Mouse (Mus musculus) right cerebral cortex, adult 18-20 months (tissue): ENCODE data around the gene Foxp1.
A peak's percentile ranks its signal among the peaks of the same experiment; 100 is the strongest.

Experiments
- DNase-seq: peaks from one replicate; pipeline ENCODE4 v3.0.0; 2022; ENCODE audit warnings: mixed read lengths

Gene Foxp1

GRCm38 (mm10) chr6:99201271-99201705 is 321.2 kb downstream of the Foxp1 start:
- DNase-seq: peak; percentile 10

- no peak for DNase-seq
Measured at GRCm38 (mm10) chr6:99200656-99201055, 321.9 kb downstream of the Foxp1 start.

DNA sequence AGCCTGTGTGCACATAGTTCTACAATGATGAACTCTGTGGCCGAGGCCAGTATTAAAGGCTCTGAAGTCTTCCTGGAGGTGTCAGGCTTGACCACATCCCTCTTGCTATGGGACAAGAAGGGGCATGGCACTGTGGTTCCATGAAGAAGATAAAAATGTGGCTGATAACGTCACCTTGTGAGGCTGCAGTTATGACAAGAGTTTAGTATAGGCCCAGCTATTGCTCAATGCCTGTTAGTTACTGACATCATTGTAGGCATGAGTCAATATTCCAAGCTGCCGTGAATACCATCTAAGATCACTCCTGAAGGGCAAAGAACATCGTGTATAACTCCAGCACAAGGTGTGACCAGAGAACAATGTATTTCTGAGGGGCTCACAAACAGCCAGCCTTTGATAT is 323.2 kb downstream of the Foxp1 start:
- no peak for DNase-seq

GRCm38 (mm10) chr6:99193697-99194096 is 328.8 kb downstream of the Foxp1 start:
- no peak for DNase-seq

DNA sequence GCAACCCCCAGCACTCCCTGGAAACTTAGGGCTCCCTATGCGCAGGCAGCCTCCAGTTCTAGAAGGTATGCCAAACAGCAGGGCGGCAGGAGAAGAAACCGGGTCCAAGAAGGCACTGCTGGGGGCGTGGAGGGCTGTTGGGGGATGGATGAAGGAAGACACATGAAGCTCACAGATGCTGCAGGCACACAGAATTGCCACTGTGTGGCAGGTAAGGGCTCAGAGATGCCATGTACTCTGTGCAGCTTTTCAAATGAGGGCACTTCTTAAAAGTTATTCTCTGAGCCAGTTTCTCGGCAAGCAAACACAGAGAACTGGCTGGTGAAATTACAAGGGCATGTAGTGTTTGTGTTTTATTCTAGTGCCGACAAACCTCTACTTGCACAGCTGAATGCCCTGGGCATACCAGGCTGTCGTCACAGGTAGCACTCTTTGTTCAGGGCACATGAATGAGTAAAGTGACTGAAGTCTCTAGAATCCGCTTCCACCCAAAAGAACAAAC is 330.8 kb downstream of the Foxp1 start:
- peak; percentile 14 for DNase-seq

DNA sequence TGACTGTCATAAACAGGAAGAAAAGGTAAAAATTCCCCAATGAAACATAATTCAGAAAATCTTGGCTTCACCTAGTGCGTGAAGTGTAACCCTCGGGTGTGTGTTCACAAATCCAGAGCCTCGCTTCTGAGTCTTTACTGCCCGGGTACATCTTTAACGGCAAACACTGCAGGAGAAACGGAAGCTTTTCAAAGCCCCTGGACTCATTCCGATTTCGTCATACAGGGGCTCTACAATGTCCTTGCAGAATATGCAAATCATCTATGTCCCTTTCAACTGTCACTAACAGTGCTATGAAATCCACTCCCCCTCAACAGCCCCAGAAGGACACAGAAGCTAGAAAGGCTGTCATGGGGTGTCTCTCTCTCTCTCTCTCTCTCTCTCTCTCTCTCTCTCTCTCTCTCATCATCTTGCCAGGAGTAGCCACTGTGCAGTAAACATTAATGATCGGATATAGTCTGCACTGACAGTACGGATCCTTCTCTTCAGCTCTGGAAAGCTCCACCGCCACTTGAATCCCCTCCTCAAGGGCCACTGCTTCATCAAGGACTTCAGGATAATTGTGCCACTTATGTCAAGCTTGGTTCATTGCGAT is 331.4 kb downstream of the Foxp1 start:
- no peak for DNase-seq

- DNase-seq: no peak
Measured at GRCm38 (mm10) chr6:99189967-99190366, 332.6 kb downstream of the Foxp1 start.

GRCm38 (mm10) chr6:99188366-99189216 is 333.9 kb downstream of the Foxp1 start:
- no peak for DNase-seq

- DNase-seq: no peak
Measured at GRCm38 (mm10) chr6:99187914-99188313, 334.6 kb downstream of the Foxp1 start.

- no peak for DNase-seq
Measured at GRCm38 (mm10) chr6:99187415-99187814, 335.1 kb downstream of the Foxp1 start.

- DNase-seq: no peak
Measured at GRCm38 (mm10) chr6:99186569-99186968, 336.0 kb downstream of the Foxp1 start.

DNA sequence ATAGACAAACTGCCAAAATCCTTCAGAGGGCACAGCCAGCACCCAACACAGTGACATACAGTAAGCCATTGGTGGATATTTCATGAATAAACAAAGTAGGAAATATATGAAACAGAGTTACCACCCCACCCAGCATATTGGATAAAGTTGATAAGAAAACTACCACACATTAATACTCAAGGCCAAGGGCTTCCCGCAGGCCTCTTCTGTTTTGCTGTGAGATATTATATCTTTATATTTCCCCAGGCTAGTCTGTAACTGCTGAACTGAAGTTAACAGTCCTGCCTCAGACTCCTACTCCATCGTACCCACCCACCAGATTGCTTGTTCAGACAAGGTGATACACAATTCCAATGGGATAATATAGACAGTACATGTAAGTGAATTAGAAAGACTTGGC is 336.7 kb downstream of the Foxp1 start:
- DNase-seq: no peak

- no peak for DNase-seq
Measured at GRCm38 (mm10) chr6:99184051-99184450, 338.5 kb downstream of the Foxp1 start.

- DNase-seq: no peak
Measured at GRCm38 (mm10) chr6:99182777-99183176, 339.7 kb downstream of the Foxp1 start.

DNA sequence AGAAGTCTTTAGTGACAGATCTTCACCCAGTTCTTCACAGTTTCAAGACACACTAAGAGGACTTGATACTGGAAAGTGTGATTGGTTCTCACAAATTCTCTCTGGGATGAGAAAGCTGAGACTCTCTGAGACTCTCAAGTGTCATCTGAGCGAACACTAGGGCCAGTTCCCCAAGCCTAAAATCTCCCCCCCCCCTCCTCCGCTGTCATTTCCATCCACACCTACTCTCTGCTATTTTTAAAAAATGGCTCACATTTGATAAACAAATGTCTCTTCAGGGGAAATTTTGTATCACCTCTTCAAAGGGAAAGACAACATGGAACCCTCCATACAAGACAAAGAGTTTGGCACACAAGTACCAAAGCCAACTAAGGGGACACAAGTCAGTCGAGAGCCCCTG is 346.3 kb downstream of the Foxp1 start:
- DNase-seq: no peak

DNA sequence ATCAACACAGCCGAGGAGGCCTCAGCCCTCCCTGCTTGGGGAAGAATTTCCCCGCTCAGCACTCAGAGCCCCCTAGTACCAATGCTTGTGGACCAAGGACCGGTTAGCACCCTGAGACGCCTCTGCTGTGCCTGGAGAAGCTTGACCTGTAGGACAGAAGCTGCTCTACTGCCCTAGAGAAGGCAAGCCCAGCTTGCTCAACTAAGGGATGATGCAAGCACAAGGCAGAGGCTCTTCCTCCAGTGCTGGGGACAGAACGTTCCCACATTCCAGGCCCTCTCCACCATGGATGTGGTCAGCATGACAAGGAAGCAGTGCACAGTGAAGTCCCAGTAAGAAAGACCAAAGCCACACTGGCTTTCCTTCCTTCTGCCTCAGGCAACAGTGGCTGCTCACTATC is 347.1 kb downstream of the Foxp1 start:
- no peak for DNase-seq

DNA sequence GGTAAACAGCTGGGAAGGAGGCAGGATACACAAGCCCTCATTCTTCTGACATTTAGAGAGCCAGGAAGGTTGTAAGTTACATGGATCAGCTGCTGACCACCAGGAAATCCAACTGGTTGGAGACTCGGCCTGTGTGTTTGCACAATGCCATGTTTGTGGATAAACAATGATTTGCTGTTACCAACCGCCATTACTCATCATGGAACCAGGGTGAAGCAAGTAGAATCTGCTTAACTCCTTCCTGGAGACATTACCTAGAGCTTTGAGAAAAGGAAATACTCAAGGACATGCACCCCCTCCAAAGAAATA is 348.7 kb downstream of the Foxp1 start:
- no peak for DNase-seq

- DNase-seq: no peak
Measured at GRCm38 (mm10) chr6:99173066-99173901, 349.2 kb downstream of the Foxp1 start.

GRCm38 (mm10) chr6:99172589-99172986 is 349.9 kb downstream of the Foxp1 start:
- no peak for DNase-seq

DNA sequence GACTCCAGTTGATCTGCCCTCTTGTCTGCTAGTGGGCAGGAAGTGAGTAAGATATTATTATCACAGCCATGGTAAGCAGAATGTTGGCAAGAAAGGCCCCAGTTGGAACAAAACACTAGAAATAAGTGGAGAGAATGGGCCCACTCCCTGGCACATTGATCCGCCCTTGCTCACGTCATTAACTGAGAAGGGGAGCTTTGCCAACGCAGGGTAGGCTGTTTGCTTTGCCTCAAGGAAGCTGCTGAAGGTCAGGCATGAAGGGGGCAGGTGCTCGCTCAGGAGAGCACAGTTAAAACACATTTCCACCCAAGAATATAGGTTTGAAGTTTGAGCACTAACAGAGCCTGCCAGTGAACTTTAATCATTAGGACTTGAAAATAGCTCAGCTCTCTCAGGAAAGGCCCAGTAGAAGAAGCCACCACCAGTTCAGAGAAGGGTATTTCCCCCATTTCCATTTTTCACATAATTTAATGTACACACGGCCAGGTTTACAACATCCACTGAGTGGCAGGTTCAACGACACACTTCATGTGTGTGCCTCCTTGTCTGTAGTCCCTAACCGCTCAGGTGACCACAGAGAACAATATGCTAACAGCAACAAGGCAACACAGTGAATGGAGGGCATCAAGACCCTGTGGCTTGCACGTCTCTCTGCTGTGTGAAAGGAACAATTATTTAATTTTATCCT is 350.5 kb downstream of the Foxp1 start:
- DNase-seq: no peak

- no peak for DNase-seq
Measured at GRCm38 (mm10) chr6:99171281-99171825, 351.2 kb downstream of the Foxp1 start.

DNA sequence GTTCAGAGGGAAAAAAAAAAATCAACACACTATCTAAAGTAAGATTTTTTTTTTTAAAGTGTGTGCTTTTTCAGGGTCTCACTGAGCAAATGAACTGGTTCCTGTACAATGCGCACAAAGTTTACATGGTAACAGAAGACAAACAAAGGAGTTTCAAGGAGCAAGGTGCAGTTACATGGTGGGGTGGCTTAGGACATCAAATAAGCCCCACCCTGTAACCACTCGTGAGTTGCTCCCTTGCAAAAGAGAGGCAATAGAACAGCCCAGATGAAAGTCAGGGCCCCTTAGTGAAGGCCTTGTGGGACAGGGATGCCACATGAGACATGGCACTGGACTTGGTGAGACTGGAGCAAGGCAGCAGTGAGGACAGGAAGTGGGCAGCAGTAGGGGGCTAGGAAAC is 353.8 kb downstream of the Foxp1 start:
- DNase-seq: no peak

- no peak for DNase-seq
Measured at GRCm38 (mm10) chr6:99167001-99167400, 355.5 kb downstream of the Foxp1 start.
